Mouse (Mus musculus) urinary bladder, postnatal 4 days (tissue): ENCODE data around the gene Pla2g16.

ENCODE experiments used
- DNase-seq, 2 experiments: peaks; one replicate each; pipeline ENCODE4 v3.0.0; 2021 to 2022; ENCODE audit warnings: low spot score in 2 of 2

Gene Pla2g16

DNA sequence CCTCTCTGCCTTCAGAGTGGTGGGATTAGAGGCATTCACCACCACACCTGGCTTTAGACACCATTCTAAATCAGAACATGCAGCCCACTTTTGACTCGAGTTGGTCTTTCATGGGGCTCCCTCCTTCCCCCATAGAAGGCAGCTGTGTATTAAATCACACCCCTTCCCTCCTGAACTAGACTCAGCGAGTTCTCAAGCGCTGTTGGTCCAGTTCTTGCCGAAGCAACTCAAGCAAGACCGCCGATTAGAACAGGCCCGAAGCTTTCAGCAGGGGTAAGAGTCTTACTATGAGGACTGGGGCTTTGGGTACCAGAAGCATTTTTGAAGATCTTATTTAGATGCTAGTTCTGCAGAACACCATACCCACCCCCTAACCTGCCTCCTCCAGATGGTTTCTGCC, 55.9 kb downstream of the Pla2g16 start:
- no peak for DNase-seq

DNA sequence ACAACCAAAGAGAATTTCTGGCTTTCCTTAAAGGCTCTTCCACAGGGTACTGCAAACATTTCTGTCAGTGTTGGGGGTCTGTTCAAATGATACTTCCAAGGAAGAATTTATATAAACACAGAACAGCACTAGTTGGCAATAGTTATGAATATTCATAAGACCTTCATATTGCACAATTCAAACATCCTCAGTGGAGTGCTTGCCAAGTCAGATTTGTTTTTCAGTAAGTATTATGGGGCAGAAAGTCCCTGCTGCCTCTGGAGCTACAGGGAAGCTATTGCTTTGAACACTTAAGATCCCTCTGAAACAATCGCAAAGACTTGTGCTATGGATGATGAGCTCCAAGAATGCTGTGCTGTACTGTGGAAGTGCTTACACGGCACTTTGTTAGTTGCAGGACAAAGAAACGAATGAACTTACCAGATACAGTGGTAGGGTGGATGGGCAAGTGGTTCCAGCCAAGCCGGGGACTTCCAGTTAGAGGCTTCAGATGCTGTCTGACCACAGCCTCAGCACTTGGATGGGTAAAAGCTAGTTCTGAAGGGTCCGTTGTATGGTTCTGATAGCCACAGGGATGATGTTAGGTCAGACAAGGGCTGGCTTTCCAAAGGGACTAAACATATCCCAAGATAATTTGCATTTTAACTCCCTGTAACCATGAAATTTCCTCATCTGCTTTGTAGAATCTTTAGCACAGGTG, 59.1 kb downstream of the Pla2g16 start:
- no peak for DNase-seq

GRCm38 (mm10) chr19:7617085-7617484, 59.8 kb downstream of the Pla2g16 start:
- DNase-seq, result no peak

DNA sequence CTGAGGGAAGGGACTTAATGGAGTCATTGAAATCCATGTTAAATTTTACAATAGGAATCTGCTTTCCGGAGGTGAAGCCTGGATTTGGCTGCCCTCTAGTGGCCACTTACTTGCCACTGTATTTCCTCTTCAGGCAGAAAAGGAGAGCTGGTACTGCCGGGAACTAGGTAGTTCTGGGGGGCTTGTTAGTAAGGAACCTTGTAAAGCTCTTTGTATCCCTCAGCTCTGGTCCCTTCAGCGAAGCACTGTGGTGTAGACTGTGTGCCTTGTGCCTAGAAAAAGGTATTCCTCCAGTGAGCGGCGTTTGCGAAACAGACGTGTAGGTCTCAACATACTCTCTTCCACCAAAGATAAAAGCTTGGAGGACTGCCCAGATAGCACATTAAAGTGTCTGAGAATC, 60.4 kb downstream of the Pla2g16 start:
- no peak for DNase-seq

GRCm38 (mm10) chr19:7633021-7633420, 75.8 kb downstream of the Pla2g16 start:
- no peak for DNase-seq

DNA sequence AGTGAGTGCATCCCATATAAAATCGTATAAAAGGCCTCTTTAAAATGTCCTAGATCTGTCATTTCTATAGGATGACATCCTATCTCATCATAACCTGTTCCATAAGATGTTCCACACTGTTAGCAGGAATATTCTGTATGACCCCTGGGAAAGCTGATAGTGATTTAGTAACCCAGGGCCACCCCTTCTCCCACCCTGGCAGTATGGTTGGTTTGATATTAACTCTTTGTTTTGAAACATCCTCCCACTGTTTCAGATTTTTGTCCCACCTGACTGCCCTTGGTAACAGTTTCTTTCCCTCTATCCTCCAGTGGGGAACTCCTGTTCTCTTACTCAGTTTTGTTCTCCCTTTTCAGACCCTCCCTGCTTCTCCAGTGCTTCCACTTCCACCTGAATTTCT, 76.5 kb downstream of the Pla2g16 start:
- DNase-seq, result no peak
